Mouse (Mus musculus) ovary, adult 18-20 months (tissue): Measurements from ENCODE around the gene Arpc1a.
A peak's percentile ranks its signal among the peaks of the same experiment; 100 is the strongest.
"Not testable (repeated sequence)": the region's sequence is repeated elsewhere in the genome, so short reads cannot be mapped to it uniquely, and the experiment has no call there.

Experiments
- DNase-seq: peaks from one replicate; pipeline ENCODE4 v3.0.0; 2022; ENCODE audit warnings: low spot score, mixed read lengths

Arpc1a gene

GRCm38 (mm10) chr5:145105694-145106275, 22.2 kb downstream of the Arpc1a start:
- no peak for DNase-seq

GRCm38 (mm10) chr5:145110401-145110800, 26.8 kb downstream of the Arpc1a start:
- peak; percentile 44 for DNase-seq

- DNase-seq = no peak
Measured at GRCm38 (mm10) chr5:145112566-145112965, 28.9 kb downstream of the Arpc1a start.

DNA sequence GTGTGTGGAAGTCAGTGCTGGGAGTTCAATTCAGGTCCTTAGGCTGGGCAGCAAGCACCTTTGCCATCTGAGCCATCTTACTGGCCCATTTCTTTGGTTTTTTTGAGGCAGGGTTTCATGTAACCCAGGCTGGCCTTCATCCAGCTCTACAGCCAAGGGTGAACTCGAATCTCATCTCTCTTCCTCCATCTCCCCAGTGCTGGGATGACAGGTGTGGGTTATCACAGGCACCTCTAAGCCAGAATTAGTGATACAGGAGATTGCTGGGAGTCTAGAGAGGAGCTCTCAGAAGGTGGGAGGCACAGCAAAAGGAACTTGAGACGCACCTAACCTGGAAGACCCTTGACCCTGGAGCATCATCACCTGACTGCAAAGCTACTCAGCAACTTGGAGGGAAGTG, 29.8 kb downstream of the Arpc1a start:
- DNase-seq = no peak

DNA sequence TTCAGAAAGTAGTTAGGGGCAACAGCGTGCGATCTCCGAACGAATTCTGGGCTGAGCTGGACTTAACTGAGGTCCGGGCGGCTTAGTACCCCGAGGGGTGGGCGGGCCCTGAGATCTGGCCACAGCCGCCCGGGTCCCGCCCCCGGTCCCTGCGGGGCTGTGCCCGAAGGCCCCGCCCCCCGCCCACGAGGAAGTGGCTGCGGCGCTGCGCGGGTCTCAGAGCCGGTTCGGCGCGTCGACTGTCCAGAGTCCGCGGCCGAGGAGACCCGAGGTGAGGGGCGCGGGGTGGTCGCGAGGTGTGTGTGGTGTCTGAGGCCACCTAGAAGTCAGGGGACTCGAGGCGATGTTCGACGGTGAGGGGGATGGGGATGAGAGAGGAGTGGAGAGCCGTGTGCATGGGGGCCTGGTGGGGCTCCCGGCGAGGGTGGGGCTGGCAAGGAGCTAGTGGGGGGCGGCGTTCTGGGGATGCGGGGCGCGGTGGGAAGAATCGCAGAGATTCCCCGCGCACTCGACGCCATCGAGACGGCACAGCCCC, 30.5 kb downstream of the Arpc1a start, which contains the start of gene Arpc1b:
Gene Arpc1b (plus strand): TSS at position 145 of the 535 bp plus-strand sequence.
- peak; percentile 68 for DNase-seq

DNA sequence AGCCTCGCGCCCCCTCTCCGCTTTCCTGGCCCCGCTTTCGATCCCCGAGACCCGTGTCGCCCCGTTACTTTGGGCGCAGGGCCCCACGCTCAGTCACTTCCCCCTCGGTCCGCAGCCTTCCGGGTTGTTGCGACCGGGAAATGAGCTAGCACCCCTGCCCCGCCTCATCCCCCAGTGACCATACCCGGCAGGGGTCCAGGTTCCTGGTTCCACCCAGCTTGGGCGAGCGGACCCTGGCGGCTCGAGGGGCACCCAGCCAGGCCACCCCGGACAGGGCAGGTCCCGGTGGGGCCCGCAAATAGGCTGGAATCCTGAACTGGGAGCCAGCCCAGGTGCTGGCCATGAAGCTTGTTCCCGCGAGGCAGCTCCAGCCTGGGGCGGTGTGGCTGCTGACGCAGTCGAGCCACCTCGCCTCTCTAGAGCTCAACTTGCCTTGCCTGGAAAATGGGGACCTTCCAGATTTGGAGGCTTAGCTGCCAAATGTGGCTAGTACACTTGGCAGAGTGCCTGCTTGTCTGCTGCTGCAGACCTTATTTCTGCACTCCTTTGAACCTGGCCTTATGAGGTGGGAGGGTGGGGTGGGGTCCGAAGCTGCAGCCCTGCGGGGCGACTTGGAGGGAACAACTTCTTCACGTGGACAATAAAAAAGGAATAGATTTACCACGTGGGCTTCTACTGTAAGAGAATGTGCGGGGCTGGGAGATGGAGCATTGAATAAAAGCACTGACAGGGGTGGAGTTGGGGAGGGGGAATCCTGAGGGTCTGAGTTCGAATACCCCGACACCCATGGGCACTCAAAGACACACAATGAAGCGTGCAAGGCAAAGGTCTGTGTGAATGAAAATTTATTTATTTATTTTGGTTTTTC, 31.2 kb downstream of the Arpc1a start:
- peak; percentile 46 for DNase-seq

DNA sequence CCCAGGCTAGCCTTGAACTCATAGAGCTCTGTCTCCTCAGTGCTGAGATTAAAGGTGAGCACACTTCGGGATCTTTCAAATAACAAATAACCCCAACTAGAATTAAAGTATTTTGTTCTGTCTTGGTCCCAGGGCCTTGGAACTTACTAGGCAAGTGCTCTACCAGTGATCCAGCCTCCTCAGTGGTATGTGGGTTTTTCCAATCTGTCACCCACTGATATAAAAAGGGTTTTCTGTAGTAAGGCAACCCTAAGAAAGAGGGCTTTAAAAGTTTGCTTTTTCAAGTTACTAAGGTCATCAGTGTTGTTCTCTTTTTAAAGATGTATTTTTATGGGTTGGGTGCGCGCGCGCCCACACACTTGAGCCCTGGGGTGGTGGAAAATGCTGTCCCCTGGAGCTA, 32.1 kb downstream of the Arpc1a start:
- no peak for DNase-seq

GRCm38 (mm10) chr5:145116316-145116715, 32.7 kb downstream of the Arpc1a start:
- DNase-seq = peak; percentile 77

- peak; percentile 60 for DNase-seq
Measured at GRCm38 (mm10) chr5:145116916-145117315, 33.3 kb downstream of the Arpc1a start.

DNA sequence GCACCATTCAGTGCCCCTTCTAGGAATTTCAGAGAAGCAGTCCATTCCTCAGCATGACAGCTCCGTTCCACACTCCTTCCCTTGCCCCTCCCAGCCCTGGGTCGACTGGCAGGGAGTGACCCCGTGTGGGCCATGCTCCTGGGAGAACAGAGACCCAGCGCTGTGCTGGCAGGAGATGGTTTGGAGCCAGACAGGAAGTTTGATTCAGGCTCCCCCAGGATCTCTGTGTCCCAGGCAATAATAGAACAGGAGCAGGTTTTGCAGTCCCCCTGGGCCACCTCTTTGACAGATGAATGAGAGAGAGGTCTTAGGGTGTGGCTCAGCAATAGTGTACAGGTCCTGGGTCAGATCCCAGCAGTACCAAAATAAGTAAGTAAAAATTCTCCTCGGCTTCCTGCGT, 34.4 kb downstream of the Arpc1a start:
- no peak for DNase-seq

GRCm38 (mm10) chr5:145118461-145118860, 34.8 kb downstream of the Arpc1a start:
- no peak for DNase-seq

- no peak for DNase-seq
Measured at GRCm38 (mm10) chr5:145119385-145119784, 35.8 kb downstream of the Arpc1a start.

DNA sequence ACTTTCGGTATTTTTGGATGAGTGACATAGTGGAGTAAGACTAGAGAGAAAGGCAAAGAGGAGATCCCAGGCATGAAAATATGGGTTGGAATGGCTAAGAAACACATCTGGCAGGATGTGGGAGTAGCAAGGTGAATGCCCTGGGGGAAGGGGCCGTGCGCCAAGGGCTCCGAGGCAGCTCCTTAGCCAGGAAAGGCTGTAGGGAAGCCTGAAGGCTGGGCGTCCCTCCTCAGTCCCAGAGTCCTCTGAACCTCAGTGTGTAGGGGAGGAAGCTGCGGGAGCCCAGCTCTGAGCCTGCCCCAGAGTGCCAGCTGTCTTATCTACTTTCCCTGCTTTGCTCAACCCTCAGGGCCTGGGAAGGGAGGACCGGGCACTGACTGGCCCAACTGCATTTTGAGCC, 37.3 kb downstream of the Arpc1a start:
- no peak for DNase-seq

- DNase-seq = no peak
Measured at GRCm38 (mm10) chr5:145123396-145123795, 39.8 kb downstream of the Arpc1a start.

GRCm38 (mm10) chr5:145126580-145126979, 43.0 kb downstream of the Arpc1a start:
- DNase-seq = no peak

- no peak for DNase-seq
Measured at GRCm38 (mm10) chr5:145129124-145129523, 45.5 kb downstream of the Arpc1a start.

GRCm38 (mm10) chr5:145129773-145130172, 46.1 kb downstream of the Arpc1a start:
- DNase-seq = not testable (repeated sequence)

GRCm38 (mm10) chr5:145130191-145130590, 46.6 kb downstream of the Arpc1a start:
- DNase-seq = no peak

DNA sequence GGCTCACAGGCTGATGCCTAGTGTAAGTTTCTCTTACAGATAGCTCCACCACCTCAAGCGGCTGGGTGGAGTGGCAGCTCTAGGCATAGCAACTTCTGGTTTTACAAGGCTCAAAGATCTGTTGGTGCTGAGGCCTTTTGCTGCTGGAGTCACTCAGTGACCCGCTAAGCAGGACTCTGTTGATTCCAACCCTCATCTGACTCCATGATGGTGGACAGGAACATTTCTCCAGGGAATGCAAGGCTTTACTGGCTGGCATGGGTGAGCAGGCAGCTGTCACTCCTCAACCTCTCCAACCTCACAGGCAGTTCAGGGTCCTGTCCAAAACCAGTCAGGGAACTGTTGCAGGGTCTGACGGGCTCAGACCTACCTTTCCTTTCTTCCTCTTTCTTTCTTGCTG, 47.4 kb downstream of the Arpc1a start:
- no peak for DNase-seq

- not testable (repeated sequence) for DNase-seq
Measured at GRCm38 (mm10) chr5:145133275-145133674, 49.6 kb downstream of the Arpc1a start.

GRCm38 (mm10) chr5:145138836-145139235, 55.2 kb downstream of the Arpc1a start:
- no peak for DNase-seq

GRCm38 (mm10) chr5:145139571-145140519, 56.2 kb downstream of the Arpc1a start, which contains the start of the genes Pdap1 and Bud31:
Pdap1 (minus strand) TSS chr5:145140238.
Bud31 (plus strand) TSS chr5:145140362.
- DNase-seq = peak; percentile 89
